Mouse (Mus musculus) gastrocnemius, postnatal 4 days (tissue): Measurements from ENCODE around the gene Epb41l4b. TPM values are rescaled to one million over a fixed set of nuclear protein-coding genes. Genes with fewer than 3 reads are reported as not detected.

ENCODE experiments used
- DNase-seq, 2 experiments: peaks; one replicate each; pipeline ENCODE4 v3.0.0; 2021 to 2022; ENCODE audit warnings: low spot score in 2 of 2, mixed read lengths in 2 of 2
- total RNA-seq, 2 experiments: library from RNA; stranded (reverse); gene quantifications; 2 replicates each; pipeline ENCODE4 v1.2.3; 2021

Gene Epb41l4b
- total RNA-seq, 2 experiments from 2014 or later: 14.7 to 16.3 TPM

- no peak for DNase-seq
Measured at GRCm38 (mm10) chr4:57118883-57119282, 24.4 kb downstream of the Epb41l4b start.

GRCm38 (mm10) chr4:57116278-57116677 is 27.0 kb downstream of the Epb41l4b start:
- no peak for DNase-seq

- DNase-seq: peak; percentile 26 to 62
Measured at GRCm38 (mm10) chr4:57114617-57115592, 28.3 kb downstream of the Epb41l4b start.

GRCm38 (mm10) chr4:57113472-57114216 is 29.6 kb downstream of the Epb41l4b start:
- no peak for DNase-seq

GRCm38 (mm10) chr4:57111992-57112540 is 31.2 kb downstream of the Epb41l4b start:
- DNase-seq: no peak

- no peak for DNase-seq
Measured at GRCm38 (mm10) chr4:57111411-57111810, 31.8 kb downstream of the Epb41l4b start.

- no peak for DNase-seq
Measured at GRCm38 (mm10) chr4:57109543-57109942, 33.7 kb downstream of the Epb41l4b start.

GRCm38 (mm10) chr4:57105339-57105738 is 37.9 kb downstream of the Epb41l4b start:
- no peak for DNase-seq

GRCm38 (mm10) chr4:57103830-57104229 is 39.4 kb downstream of the Epb41l4b start:
- no peak for DNase-seq

GRCm38 (mm10) chr4:57101095-57101494 is 42.1 kb downstream of the Epb41l4b start:
- DNase-seq: no peak

GRCm38 (mm10) chr4:57097411-57097810 is 45.8 kb downstream of the Epb41l4b start:
- no peak for DNase-seq

GRCm38 (mm10) chr4:57095569-57095968 is 47.7 kb downstream of the Epb41l4b start:
- no peak for DNase-seq

GRCm38 (mm10) chr4:57091363-57091762 is 51.9 kb downstream of the Epb41l4b start:
- DNase-seq: no peak

GRCm38 (mm10) chr4:57088301-57088700 is 54.9 kb downstream of the Epb41l4b start:
- DNase-seq: no peak

- DNase-seq: no peak
Measured at GRCm38 (mm10) chr4:57085750-57086400, 57.4 kb downstream of the Epb41l4b start.

GRCm38 (mm10) chr4:57083653-57084052 is 59.6 kb downstream of the Epb41l4b start:
- no peak for DNase-seq

- DNase-seq: no peak
Measured at GRCm38 (mm10) chr4:57082775-57083428, 60.3 kb downstream of the Epb41l4b start.

- no peak for DNase-seq
Measured at GRCm38 (mm10) chr4:57081463-57081862, 61.8 kb downstream of the Epb41l4b start.

GRCm38 (mm10) chr4:57073843-57074242 is 69.4 kb downstream of the Epb41l4b start:
- no peak for DNase-seq

- DNase-seq: no peak
Measured at GRCm38 (mm10) chr4:57073174-57073573, 70.1 kb downstream of the Epb41l4b start.

GRCm38 (mm10) chr4:57070640-57071039 is 72.6 kb downstream of the Epb41l4b start:
- DNase-seq: no peak
